Comparison of ENCODE assay signal across 8 mouse cellular contexts in genomic region chr16:17496499-17497305, GRCm38 (mm10). TPM values are rescaled to one million over a fixed set of nuclear protein-coding genes. Genes with fewer than 3 reads are reported as not detected.
A peak's percentile ranks its signal among the peaks of the same experiment; 100 is the strongest.
DNase-seq lines count a peak whose midpoint lies in the region; ATAC-seq lines count a peak whose summit lies in the region.

No protein-coding gene starts in this region.

- H3K27ac ChIP-seq in kidney, embryonic 14.5 days (ENCODE audit: low read depth, low read length), result no peak overlapping the region

- no peaks in the 10 kb centered on the region for H3K9me3 ChIP-seq in kidney, embryonic 14.5 days (ENCODE audit: control insufficient read depth, low read length)

- H3K27me3 ChIP-seq in kidney, embryonic 14.5 days (ENCODE audit: control insufficient read depth, insufficient read depth, low read length), result no peaks in the 10 kb centered on the region

- H3K4me1 ChIP-seq in kidney, embryonic 14.5 days (ENCODE audit: control insufficient read depth, insufficient read depth, low read length), result peaks cover 4% of the 10 kb centered on the region; the same call in 1 of the 2 replicates

- H3K4me2 ChIP-seq in kidney, embryonic 14.5 days (replicated peaks; ENCODE audit: low read depth, low read length), result no peak overlapping the region

- H3K4me3 ChIP-seq in kidney, embryonic 14.5 days (ENCODE audit: low read length), result no peak overlapping the region

- no peaks in the 10 kb centered on the region for H3K36me3 ChIP-seq in kidney, embryonic 14.5 days (ENCODE audit: control insufficient read depth, insufficient read depth, low read length)

- DNase-seq in kidney, adult 18-20 months, result peak; percentile 47
- peak; percentile 78 to 82 for DNase-seq in frontal cortex, postnatal 14 days (ENCODE audit: low spot score in 2 of 2)
- DNase-seq in kidney, postnatal 36 days, result peak; percentile 62 to 82
- DNase-seq in lung, postnatal 36 days, result peak; percentile 29
- peak; percentile 51 for DNase-seq in testis, postnatal 14 days (ENCODE audit: low spot score)

- 65% methylated on average over 2 of the region's 2 CpGs for WGBS in kidney, embryonic 14.5 days

- ATAC-seq in kidney, embryonic 14.5 days (ENCODE audit: low FRiP score, low TSS enrichment), result no peak
- ATAC-seq in cerebellum, adult (ENCODE audit: insufficient number of reproducible peaks, low FRiP score, low TSS enrichment), result peak; percentile 36; the same call in 1 of the 2 replicates
- ATAC-seq in megakaryocyte, adult 5-6 weeks (ENCODE audit: poor library complexity, severe bottlenecking), result no peak

- H3K9ac ChIP-seq in kidney, embryonic 14.5 days (ENCODE audit: low read depth, low read length), result no peak overlapping the region

RNA-seq across cellular contexts. Expression of gene Aifm3, which starts 7.3 kb away (rescaled TPM):
- polyA plus RNA-seq in kidney, embryonic 14.5 days (2014; fragmentation: Nextera tagmentation; extraction: Ambion mirVana), result 0.61 and 1.7 TPM in 2 replicates
- total RNA-seq in megakaryocyte, adult 5-6 weeks (2015), result not detected in 2 replicates
- not detected in 2 replicates for total RNA-seq in megakaryocyte, adult 5-6 weeks (2017)

RNA-seq across cellular contexts. Expression of gene Lztr1, which starts 11.8 kb away (rescaled TPM):
- 57.9 and 81.4 TPM in 2 replicates for polyA plus RNA-seq in kidney, embryonic 14.5 days (2014; fragmentation: Nextera tagmentation; extraction: Ambion mirVana)
- 19.2 and 27.7 TPM in 2 replicates for total RNA-seq in megakaryocyte, adult 5-6 weeks (2015)
- total RNA-seq in megakaryocyte, adult 5-6 weeks (2017), result 38.1 and 49.8 TPM in 2 replicates

RNA-seq across cellular contexts. Expression of gene Thap7, which starts 34.2 kb away (rescaled TPM):
- polyA plus RNA-seq in kidney, embryonic 14.5 days (2014; fragmentation: Nextera tagmentation; extraction: Ambion mirVana), result 49.1 and 51.1 TPM in 2 replicates
- total RNA-seq in megakaryocyte, adult 5-6 weeks (2015), result 8.9 and 14.9 TPM in 2 replicates
- 19.1 and 29.2 TPM in 2 replicates for total RNA-seq in megakaryocyte, adult 5-6 weeks (2017)

RNA-seq across cellular contexts. Expression of gene Crkl, which starts 44.9 kb away (rescaled TPM):
- polyA plus RNA-seq in kidney, embryonic 14.5 days (2014; fragmentation: Nextera tagmentation; extraction: Ambion mirVana), result 59.6 and 77.9 TPM in 2 replicates
- total RNA-seq in megakaryocyte, adult 5-6 weeks (2015), result 25.4 and 29.5 TPM in 2 replicates
- 25.9 and 26.5 TPM in 2 replicates for total RNA-seq in megakaryocyte, adult 5-6 weeks (2017)

Comparison
In these comparisons a context has a peak if more than half of its experiments do, and no peak if none do; other contexts are left out.
1. DNase-seq: peak in every context shown above with its lines; median percentile 80 in frontal cortex, postnatal 14 days; 72 in kidney, postnatal 36 days; 51 in testis, postnatal 14 days; 47 in kidney, adult 18-20 months; 29 in lung, postnatal 36 days.